Mouse (Mus musculus): Measurements from ENCODE around the gene Esyt1. TPM values are rescaled to one million over a fixed set of nuclear protein-coding genes. Genes with fewer than 3 reads are reported as not detected.

Esyt1 gene
- polyA plus RNA-seq, 1 experiment = 166 TPM

- Histone ChIP-seq H3ac (ENCODE audit: control insufficient read depth, insufficient read length) (no peak overlapping the region), H3K79me2 (ENCODE audit: control insufficient read depth, insufficient read depth) (peaks cover 47% of the 10 kb centered on the region), H3K36me3 (ENCODE audit: control insufficient read depth, insufficient read depth) (peaks cover 13% of the 10 kb centered on the region), H3K27me3 (ENCODE audit: control insufficient read depth, insufficient read depth, insufficient read length) (no peaks in the 10 kb centered on the region), H3K4me2 (ENCODE audit: low read depth) (peak overlapping the region; percentile 96), H3K4me3 (peak overlapping the region; percentile 98)
- TF ChIP-seq MYOD1 (IDR thresholded peaks at IDR 0.05; ENCODE audit: control insufficient read depth in 1 of 3, insufficient read length in 2 of 3, low read depth in 2 of 3) (no peak), POLR2AphosphoS2 (IDR thresholded peaks at IDR 0.05; ENCODE audit: insufficient read length, low read depth) (no peak), TCF12 (IDR thresholded peaks at IDR 0.05; ENCODE audit: insufficient read depth, poor library complexity, severe bottlenecking) (no peak), CEBPB (IDR thresholded peaks at IDR 0.05; ENCODE audit: insufficient read depth, poor library complexity, severe bottlenecking) (no peak), TCF3 (IDR thresholded peaks at IDR 0.05; ENCODE audit: insufficient read length, low read depth) (no peak), USF1 (IDR thresholded peaks at IDR 0.05; ENCODE audit: low read depth) (no peak), POLR2A (IDR thresholded peaks at IDR 0.05; ENCODE audit: insufficient read length, low read depth) (no peak)
These were observed 29.8 kb downstream of the Esyt1 start for GRCm38 (mm10) chr10:128495903-128496302.

- Histone ChIP-seq H3K4me3 (peak overlapping the region; percentile 98), H3K27me3 (ENCODE audit: control insufficient read depth, insufficient read depth, insufficient read length) (no peaks in the 10 kb centered on the region), H3ac (ENCODE audit: control insufficient read depth, insufficient read length) (peak overlapping the region; percentile 12), H3K36me3 (ENCODE audit: control insufficient read depth, insufficient read depth) (peaks cover 13% of the 10 kb centered on the region), H3K79me2 (ENCODE audit: control insufficient read depth, insufficient read depth) (peaks cover 47% of the 10 kb centered on the region), H3K4me2 (ENCODE audit: low read depth) (peak overlapping the region; percentile 96)
- TF ChIP-seq E2F4 (IDR thresholded peaks at IDR 0.05; ENCODE audit: insufficient read depth) (no peak), USF1 (IDR thresholded peaks at IDR 0.05; ENCODE audit: low read depth) (no peak), POLR2A (IDR thresholded peaks at IDR 0.05; ENCODE audit: insufficient read length, low read depth) (no peak), REST (IDR thresholded peaks at IDR 0.05; ENCODE audit: insufficient read depth, insufficient read length) (no peak), TCF12 (IDR thresholded peaks at IDR 0.05; ENCODE audit: insufficient read depth, poor library complexity, severe bottlenecking) (no peak), MAX (IDR thresholded peaks at IDR 0.05; ENCODE audit: low read depth) (no peak), MYOG (IDR thresholded peaks at IDR 0.05; ENCODE audit: control insufficient read depth in 1 of 3, insufficient read depth in 1 of 3, insufficient read length in 2 of 3, low read depth in 2 of 3) (no peak), MYOD1 (IDR thresholded peaks at IDR 0.05; ENCODE audit: control insufficient read depth in 1 of 3, insufficient read length in 2 of 3, low read depth in 2 of 3) (no peak), TCF3 (IDR thresholded peaks at IDR 0.05; ENCODE audit: insufficient read length, low read depth) (no peak), POLR2AphosphoS2 (IDR thresholded peaks at IDR 0.05; ENCODE audit: insufficient read length, low read depth) (no peak), SRF (IDR thresholded peaks at IDR 0.05; ENCODE audit: control insufficient read depth, insufficient read length, low read depth) (no peak), CEBPB (IDR thresholded peaks at IDR 0.05; ENCODE audit: insufficient read depth, poor library complexity, severe bottlenecking) (no peak)
These were observed 30.4 kb downstream of the Esyt1 start for GRCm38 (mm10) chr10:128495270-128495669.

DNA sequence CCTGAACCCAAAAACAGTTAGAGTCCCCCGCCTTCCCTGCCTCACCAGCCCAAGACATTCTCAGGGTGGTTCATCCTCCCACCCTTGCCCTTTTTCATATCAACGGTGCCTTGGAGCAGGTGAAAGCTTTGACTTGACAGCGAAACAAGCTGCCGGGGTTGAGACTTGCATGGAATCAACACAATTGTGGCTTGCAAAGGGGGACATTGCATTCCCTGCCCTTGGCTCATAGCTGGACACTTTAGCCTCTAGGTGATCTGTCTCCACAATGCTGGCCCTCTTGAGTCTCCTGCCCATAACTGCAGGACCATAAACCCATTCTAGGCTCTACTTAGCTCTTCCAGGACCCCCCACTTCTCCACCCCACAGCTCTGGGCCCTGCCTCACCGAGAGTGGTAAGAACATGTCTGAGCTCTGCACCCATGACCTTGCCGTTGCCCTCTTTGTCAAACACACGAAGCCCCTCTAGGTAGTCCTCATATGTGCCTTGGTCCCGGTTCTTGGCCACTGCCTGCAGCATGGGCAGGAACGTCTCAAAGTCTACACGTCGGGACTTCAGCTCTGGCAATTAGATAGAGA lies 30.9 kb downstream of the Esyt1 start:
- H3K4me3 ChIP-seq = peak overlapping the region; percentile 98
- TF ChIP-seq REST (IDR thresholded peaks at IDR 0.05; ENCODE audit: insufficient read depth, insufficient read length) (no peak), POLR2A (IDR thresholded peaks at IDR 0.05; ENCODE audit: insufficient read length, low read depth) (no peak), SRF (IDR thresholded peaks at IDR 0.05; ENCODE audit: control insufficient read depth, insufficient read length, low read depth) (no peak), POLR2AphosphoS2 (IDR thresholded peaks at IDR 0.05; ENCODE audit: insufficient read length, low read depth) (peak; percentile 22), TCF3 (IDR thresholded peaks at IDR 0.05; ENCODE audit: insufficient read length, low read depth) (no peak), TCF12 (IDR thresholded peaks at IDR 0.05; ENCODE audit: insufficient read depth, poor library complexity, severe bottlenecking) (no peak), MAX (IDR thresholded peaks at IDR 0.05; ENCODE audit: low read depth) (no peak)
- peaks cover 13% of the 10 kb centered on the region for H3K36me3 ChIP-seq (ENCODE audit: control insufficient read depth, insufficient read depth)

GRCm38 (mm10) chr10:128493695-128494666 lies 31.7 kb downstream of the Esyt1 start, which contains the start of gene Myl6:
Myl6 (minus strand) TSS chr10:128494145.
- TF ChIP-seq POLR2A (IDR thresholded peaks at IDR 0.05; ENCODE audit: insufficient read length, low read depth) (peak; percentile 98), POLR2AphosphoS2 (IDR thresholded peaks at IDR 0.05; ENCODE audit: insufficient read length, low read depth) (peak; percentile 99), REST (IDR thresholded peaks at IDR 0.05; ENCODE audit: insufficient read depth, insufficient read length) (peak; percentile 41), TCF12 (IDR thresholded peaks at IDR 0.05; ENCODE audit: insufficient read depth, poor library complexity, severe bottlenecking) (no peak)
- H3K4me2 ChIP-seq (ENCODE audit: low read depth) = peak within 1 kb of the TSS; percentile 97
- H3K79me2 ChIP-seq (ENCODE audit: control insufficient read depth, insufficient read depth) = peaks cover 47% of the 10 kb centered on the region
- no peaks in the 10 kb centered on the region for H3K27me3 ChIP-seq (ENCODE audit: control insufficient read depth, insufficient read depth, insufficient read length)
- H3K36me3 ChIP-seq (ENCODE audit: control insufficient read depth, insufficient read depth) = peaks cover 15% of the 10 kb centered on the region
- peak within 1 kb of the TSS; percentile 98 for H3K4me3 ChIP-seq
- H3ac ChIP-seq (ENCODE audit: control insufficient read depth, insufficient read length) = peak within 1 kb of the TSS; percentile 12

More for the DNA sequence above, 30.9 kb downstream of the Esyt1 start:
- Histone ChIP-seq H3K4me2 (ENCODE audit: low read depth) (peak overlapping the region; percentile 96), H3ac (ENCODE audit: control insufficient read depth, insufficient read length) (peak overlapping the region; percentile 12), H3K79me2 (ENCODE audit: control insufficient read depth, insufficient read depth) (peaks cover 47% of the 10 kb centered on the region), H3K27me3 (ENCODE audit: control insufficient read depth, insufficient read depth, insufficient read length) (no peaks in the 10 kb centered on the region)
